Mouse (Mus musculus): Measurements from ENCODE around the gene Tmem266.
A peak's percentile ranks its signal among the peaks of the same experiment; 100 is the strongest.

The Tmem266 gene

DNA sequence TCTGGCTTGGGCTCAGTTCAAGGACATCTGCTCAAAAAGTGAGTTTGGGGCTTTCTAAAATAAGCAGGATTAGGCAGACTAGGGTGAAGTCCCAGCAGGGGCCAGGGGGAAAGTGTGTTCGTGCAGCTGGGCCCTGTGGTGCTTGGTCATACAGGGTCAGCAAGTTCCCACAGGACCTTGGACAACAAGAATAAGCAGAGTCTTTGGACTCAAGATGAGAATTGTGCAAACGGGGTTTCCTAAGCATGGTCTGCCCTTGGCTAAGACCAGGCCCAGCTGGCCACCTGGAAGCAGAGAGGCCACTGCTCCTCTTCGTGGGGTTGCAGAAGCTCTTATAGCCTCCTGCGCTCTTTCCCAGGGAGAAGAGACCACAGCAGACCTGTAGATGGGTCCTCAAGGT lies 77.5 kb downstream of the Tmem266 start:
- DNase-seq: no peak

DNA sequence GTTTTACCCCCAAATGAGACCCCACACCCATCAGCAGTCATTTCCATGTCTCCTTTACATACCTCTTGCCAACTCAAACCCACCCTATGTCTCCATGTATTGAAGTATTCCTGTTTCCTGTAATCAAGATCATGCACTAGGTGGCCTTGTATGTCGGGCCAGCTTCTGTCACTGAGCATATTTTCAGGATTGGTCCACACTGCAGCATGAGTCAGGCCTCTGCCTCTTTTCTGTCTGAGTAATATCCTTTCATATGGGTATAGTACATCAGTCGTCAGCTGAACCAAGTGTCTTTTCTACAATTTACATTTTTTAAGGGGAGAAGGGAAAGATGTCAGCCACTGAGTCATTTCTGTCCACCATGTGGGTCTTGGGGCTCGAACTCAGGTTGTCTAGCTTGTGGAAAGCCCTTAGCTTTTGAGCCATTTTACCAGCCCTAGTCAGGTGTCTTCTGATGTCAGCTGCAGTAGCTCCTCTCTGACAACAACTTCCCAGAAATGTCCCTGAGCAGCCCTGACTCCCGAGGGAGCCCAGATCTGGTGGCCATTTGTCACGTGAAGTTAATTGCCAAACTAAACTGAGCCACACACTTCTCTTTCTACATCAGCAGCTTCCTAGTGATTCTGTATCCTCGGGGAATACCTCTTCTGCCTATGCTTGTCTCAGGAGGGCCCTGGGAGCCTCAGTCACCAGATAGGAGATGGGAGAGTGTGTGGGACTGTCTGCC lies 78.4 kb downstream of the Tmem266 start:
- no peak for DNase-seq

DNA sequence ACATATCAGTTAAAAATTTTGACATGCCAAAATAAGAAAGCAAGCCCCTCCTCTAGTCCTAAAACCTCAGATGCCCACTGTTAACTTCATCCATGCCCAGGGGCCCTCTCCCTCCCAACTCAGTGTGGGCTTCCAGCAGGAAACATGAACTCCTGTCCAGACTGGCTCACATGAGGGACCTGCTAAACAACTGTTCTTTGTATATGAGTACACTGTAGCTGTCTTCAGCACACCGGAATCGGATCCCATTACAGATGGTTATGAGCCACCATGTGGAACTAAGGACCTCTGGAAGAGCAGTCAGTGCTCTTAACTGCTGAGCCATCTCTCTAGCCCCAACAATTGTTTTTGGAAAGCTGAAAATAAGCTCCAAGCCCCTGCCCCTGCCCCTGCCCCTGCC lies 80.1 kb downstream of the Tmem266 start:
- DNase-seq: no peak

DNA sequence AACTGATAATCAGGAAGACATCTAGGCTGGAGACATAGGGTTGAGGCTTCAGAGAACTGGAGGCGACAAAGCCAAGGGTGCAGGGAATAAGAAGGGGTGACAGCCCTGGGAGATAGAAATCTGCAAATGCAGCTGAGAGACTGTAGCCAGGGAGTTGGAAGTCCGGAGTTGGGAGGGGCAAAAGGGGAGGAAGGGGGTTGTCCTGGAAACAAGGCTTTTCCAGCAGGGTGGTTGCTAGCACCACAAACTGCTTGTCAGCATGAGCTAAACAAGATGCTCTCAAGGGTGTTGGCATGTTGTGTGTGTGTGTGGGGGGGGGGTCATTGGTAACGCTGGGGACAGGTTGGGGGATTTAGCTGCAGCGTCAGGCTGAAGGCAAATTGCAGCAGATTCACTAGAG lies 82.1 kb downstream of the Tmem266 start:
- DNase-seq: no peak

DNA sequence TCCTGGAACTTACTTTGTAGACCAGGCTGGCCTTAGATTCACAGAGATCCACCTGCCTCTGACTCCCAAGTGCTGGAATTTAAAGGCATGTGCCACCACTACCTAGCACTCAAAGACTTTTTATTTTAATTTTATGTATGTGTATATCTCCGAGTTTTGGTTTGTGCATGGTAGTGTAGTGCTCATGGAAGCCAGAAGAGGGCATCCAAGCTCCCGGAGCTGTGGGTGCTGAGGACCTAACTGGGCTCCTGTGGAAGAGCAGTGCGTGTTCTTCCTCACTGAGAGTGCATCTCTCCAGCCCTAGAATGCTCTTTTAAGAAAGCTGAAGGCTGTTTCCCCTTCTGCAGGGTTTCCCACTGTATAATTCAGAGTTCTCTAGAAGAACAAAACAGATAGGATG lies 83.1 kb downstream of the Tmem266 start:
- DNase-seq: no peak

DNA sequence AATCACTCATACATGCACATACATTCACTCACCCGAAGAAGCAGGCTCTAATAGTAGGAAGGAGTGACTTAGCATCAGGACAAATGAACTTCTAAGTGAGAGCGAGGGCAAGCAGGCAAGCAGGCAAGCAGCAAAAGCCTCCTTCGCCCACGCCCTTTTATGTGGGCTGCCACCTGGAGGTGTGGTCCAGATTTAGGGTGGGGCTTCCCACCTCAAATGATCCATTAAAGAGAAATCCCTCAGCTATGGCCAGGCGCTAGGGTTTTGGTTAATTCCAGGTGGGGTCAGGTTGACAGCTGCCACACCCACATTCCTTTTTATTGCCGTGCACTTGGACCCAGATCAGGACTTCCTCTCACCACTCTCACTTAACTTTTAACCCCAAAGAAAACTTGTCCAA lies 83.7 kb downstream of the Tmem266 start:
- no peak for DNase-seq

DNA sequence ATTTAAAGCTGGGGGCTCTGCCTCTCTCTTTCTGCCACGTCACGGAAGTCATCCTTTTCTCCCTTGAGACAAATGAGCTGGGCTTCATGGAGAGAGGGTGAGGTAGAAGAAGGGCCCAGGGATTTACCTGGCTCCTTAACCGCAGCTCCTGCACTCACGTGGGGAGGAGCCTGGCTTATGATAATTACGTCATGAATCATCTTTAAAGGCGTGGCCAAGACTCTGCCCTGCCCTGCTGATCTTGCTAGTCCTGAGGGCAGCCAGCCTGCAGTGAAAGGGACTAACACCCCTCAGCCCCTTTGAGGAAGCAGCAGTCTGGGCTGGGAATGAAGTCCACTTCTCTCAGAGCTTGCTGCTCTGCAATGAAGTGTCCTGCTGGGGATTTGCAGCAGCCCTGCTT lies 84.4 kb downstream of the Tmem266 start:
- DNase-seq: no peak

DNA sequence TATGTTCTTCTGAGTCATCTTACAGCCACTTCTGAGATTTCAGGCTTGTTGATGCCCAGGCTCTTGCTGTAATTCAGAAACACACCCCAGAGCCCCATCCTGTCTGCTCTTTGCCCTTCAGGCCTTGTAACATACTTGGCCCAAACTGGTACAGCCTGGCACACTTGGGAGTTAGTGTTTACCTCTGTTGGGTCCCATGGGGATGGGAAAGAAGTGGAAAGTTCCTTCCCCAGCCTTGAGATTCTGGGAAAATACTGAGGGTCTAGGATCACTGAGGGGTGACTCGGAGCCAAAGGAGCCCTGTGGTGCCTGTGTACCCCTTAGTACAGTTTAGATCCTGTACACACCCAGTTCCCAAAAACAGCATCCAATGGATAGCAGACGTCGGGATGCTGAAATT lies 95.1 kb downstream of the Tmem266 start:
- DNase-seq: no peak

DNA sequence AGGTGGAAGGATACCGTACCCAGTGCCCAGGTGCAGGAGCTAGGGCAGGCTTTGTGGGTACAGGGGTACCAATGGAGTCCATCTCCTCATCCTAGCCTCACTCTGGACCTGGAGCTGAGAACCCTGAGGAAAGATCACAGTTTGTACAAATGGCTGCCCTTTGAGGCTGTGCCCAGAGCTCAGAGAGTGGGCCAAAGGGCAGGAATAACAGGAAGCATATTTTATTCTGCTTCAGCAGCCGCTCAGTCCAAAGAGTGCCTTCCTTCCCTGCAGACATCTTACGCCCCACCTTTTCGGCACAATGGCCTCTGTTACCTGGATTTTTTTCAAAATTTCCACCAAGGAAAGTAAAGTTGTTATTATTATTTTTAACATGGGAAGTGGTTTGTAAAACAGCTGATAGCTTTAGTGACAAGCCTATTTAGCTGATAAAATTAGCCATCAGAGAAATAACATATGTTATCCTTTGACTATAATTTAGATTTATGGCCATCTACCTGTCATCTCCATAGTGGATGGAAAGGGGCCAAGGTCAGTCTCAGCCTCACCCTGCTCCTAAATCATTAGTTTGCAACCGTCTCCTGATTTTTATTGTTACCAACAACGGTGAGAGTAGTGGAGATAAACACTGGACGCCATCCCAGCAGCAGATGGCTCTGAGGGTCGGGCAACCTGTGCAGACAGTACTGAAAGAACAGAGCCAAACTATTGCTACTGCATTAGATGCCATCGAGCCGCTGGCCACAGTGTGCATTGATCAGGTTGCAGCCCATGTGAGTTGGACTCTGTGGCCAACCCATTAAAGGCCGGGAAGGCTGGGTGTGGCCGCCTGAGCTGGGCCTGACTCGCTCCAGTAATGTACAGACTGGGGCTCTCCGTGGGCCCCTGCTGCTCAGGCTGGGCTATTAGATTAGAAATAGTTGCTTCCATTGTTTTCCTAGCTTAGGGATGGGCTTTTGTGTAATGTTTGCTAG lies 97.0 kb downstream of the Tmem266 start:
- DNase-seq: no peak

DNA sequence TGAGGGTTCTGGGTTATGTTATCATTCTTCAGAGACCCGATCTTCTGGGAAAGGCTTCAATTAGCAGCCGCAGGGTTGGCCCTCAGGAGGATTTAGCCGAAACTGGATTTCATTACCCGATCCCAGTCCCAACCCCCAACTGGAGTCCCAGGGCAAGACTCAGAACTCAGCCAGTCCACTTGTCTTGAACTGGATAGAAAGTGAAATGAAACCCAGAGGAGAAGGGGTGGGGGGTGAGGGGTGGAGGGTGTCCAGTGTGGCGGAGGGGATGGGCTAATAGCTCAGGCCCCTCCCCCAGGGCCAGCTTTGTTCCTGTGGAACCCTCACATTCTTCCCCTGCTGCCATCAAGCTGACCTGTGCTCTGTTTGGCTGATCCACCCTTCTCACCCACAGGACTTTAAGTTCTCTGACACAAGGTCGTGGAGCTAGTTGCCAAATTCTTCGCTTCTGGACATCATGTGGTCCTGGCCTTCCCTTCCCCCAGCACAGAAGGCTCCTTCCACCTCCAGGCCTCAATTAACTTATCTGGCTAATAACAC lies 98.6 kb downstream of the Tmem266 start:
- no peak for DNase-seq

DNA sequence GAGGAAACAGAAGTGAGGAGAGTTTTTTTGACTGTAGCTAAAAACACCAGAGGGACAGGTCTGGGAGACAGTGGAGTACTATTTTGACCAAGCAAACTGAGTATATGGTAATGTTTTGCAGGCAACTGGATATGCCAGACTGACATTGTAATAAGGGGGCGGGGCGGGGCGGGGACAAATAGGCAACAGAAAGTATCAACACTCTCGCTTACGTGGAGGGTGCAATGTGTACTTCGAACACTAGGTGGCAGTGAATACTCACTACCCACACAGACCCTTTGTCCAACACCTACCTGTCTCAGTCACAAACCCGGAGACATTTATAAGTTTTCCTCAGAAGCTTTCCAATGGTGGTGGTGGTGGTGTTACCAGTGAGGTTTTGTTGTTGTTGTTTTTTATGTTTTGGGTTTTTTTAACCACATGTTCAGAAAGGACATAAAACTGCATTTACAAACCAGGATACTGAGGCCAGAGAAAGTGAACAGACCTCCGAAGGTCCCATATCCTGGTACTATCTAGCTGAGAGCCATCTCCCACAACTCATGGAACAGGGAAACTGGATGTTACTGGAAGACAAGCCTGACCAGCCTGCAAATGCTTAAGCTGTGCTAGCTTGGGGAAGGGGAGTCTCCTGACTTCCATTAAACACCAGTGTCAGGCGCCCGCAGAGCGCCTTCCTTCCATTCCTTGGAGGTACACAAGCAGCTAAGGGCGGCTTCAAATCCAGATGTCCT lies 102.7 kb downstream of the Tmem266 start:
- peak; percentile 71 to 74 for DNase-seq

DNA sequence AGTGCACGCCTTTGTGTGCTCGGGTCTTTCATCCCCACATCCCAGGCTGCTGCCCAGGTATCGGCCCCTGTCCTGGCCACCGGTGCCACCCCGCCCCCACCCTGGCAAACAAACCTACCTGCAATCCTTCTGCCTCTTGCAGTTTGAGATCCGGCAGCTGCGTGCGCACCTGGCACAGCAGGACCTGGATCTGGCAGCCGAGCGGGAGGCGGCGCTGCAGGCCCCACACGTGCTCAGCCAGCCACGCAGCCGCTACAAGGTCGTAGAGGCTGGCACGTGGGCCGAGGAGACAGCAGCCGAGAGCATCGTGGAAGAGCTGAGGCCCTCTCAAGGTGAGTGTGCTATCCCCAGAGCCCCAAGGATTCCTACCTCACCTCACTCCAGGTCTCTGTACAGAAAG lies 103.4 kb downstream of the Tmem266 start:
- DNase-seq: no peak

DNA sequence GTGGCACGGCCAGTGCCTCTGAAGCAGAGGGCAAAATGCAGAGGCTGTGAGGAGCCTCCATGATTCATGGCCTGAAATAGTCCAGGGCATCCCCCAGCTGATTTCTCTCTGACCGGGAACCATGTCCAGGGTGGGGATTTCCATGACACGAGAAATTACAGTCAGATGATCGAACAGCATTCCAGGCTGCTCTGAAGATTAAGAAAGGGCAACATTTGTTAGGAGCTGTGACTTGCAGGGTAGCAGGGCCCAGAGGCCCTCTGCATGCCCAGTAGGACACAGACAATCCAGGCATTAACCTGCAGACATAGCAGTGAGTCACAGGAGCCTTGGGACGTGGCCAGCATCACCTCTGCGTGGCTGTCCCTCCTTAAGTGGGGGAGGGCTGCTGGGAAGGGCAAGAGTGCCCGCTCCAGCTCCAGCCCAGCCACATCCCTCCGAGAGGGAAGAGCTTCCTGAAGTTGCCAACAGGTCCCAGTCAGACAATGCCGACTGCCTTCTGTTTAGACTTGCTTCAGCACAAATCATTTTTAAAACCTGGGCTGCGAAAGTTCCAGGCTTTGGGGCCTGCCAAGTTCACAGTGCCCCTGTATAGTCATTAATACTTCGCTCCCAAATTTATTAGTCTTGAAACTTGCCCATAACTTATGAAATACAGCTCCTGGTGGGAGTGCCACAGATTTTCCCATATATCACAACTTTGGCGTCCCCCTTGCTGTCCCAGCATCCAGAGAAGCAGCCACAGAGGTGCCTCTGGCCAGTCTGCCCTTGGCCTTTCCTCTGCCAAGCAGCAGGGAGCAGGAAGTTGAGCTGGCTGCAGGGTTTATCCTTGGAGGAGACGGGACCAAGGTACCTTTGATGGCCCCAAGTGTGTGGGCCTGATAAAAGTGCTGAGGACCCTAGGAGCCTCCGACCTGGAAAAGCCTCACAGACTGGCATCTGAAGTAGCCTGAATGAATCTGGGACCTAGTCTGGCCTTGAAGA lies 105.9 kb downstream of the Tmem266 start:
- no peak for DNase-seq

DNA sequence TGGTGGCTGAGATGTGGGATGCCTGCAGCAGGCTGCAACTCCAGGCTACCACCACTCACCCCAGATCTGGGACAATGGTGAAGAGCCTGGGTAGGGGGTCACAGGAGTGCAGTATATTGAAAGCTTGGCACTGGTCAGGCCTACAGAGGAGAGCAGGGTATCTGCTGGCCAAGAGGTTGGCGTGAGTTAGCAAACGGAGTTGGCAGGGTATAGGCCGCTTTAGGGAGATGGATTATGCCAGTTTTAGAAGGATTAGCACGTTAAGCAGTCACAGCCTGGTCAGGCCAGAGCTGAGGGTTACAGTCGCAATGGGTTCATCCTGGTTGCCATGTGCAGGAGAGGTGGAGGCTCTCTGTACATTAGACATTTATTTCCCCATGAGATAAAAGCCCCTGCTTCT lies 107.2 kb downstream of the Tmem266 start:
- no peak for DNase-seq

DNA sequence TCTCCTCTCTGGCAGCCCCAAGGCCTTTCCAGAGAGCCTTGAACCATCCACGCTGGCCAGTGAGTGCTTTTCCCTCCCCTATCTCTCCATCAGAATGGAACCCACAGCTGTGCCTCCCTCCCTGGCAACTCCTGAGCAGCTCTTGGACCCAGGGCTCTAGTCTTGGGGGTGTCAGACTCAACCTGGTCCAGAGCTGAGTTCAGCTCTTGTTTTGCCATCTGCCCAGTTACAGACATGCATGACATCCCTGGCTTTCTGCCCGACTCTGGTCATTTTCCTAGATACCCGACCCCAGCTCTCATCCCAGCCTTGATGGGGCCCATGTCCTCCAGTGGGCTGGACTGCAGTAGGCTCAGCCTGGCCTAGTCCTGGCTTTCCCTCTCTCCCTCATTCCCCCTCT lies 111.7 kb downstream of the Tmem266 start:
- DNase-seq: no peak

DNA sequence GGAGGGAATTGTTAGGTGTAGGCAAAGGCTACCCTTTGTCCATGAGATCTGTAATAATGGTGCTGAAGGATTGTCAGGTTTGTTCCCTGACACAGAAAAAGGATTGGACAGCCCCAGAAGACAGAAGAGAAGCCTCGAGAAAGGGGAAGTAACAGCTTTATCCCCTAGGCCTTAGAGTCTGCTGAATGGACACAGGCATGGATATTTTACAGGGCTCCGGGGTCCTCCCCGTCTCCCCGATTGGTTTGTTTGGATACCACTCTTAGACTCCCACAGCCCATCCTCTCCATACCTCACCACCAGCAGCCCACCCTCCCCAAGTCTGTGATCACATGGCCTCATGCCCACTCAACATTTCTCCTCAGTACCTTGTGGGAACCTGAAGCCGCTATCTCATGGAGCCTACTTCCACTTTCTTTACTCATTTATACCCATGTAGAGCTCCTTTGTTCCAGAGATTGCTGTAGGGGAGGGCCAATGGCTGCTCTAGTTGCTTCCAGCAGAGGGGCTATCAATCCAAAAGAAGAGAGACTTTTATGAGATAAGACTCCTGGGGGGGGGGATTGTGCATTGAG lies 112.6 kb downstream of the Tmem266 start:
- DNase-seq: no peak

DNA sequence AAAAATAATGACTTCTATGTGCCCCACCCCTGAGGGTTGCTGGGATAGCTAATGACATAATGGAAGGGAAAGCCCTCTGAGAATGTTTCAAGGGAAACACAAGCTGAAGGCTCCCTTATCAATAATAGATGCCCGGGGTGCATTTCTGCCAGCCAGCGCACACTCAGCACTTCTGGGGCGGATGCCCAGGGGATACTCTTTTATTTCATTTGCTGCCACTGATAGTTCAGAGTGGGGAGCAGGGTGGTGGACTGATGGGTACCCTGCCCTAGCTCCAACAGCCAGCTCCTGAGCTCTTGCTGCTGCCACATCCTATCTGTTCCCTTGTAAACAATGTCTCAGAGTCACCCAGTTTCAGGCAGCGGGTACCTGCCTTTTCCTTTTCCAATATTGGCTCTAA lies 120.8 kb downstream of the Tmem266 start:
- DNase-seq: no peak

DNA sequence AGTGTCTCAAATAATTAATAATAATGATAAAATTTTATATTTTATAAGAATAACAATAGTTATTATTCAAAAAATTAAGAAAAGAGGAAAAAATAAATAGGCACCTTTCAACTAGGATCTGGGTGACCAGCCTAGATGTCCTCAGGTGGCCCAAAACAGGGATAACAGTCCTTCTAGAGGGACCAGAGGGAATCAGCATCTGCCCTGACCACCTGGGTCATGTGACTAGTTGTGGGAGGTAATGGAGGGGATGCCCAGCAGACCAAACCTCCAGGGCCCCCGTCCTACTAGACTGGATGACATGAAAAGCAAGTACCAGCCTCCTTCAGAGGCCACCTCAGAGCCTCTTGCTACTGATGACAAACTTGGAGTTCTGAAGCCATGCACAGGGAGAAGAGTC lies 122.4 kb downstream of the Tmem266 start:
- no peak for DNase-seq

DNA sequence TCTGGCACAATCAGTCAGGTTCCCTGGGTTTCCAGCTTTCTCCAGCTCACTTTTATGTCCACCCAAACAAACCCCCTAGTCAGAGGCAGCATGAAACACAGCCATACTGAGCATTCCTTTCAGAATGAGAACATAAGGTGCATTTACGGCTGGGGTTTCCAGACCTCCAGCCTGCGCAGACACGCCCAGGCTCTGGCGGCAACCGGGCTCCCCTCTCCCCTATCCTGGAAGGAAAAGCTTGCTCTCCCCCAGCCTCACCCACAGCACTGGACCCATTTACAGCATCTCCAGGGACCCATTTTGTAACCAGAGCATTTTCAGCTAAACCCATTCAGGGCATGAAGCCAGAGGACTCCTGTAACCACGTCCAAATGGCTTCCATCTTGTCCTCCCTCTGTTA lies 123.3 kb downstream of the Tmem266 start:
- DNase-seq: no peak

DNA sequence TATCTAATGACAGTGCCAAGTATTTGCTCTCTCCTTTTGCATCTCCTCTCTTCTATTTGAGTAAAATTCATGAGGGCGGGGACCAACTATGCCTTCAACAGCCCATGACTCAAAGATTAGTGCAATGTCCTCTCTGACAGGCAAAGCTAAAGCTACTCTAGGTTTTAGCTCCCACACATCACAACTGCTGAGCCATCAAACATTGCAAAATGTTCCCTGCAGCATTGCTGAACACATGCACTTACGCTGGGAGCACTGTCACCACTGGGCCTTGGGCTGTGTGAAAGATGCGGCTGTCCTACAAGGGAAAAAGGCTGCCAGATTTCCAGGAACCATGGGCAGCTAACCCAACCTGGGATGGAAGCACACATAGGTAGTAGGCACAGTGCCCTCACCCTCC lies 124.7 kb downstream of the Tmem266 start:
- DNase-seq: no peak

DNA sequence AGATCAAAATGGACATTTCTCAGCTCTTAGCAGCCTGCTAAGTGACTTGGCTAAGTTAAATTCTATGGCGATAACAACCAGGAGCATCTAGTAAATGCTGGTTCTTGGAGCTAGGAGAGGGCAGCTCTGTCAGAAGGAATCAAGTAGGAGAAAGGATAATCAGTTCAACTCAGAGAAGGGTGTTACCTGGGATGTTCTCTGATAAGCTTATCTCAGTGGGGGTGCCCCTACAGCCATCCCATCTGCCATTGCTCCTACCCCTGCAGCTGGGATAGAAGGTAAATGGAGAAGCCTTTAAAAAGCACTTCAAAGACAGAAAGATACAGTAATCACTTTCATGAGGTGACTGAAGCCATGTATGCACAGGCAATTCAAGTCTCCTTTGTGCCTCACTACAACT lies 126.2 kb downstream of the Tmem266 start:
- no peak for DNase-seq

DNA sequence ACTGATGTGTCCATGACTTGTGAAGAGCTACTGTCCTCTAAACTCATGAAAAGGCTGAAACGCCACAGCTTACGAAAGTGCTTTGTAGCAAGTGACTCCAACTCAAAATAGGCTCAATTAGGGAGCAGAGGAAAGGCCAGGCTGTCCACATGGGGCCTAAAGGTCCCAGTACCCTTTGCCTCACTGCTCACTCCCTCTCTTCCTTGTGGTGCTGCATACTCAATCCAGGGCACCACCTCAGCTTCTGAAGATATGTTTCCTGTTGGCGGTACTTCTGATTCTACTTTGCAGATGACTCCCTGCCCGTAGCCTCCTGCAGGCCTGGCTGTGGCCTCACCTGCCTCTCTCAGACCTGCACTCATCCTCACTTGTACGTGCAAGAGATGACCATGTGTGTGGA lies 126.7 kb downstream of the Tmem266 start:
- DNase-seq: no peak

Measured in B cell, adult 2 months (primary cell).